Comparison of ENCODE assay signal across 28 mouse cellular contexts in the genomic region with DNA sequence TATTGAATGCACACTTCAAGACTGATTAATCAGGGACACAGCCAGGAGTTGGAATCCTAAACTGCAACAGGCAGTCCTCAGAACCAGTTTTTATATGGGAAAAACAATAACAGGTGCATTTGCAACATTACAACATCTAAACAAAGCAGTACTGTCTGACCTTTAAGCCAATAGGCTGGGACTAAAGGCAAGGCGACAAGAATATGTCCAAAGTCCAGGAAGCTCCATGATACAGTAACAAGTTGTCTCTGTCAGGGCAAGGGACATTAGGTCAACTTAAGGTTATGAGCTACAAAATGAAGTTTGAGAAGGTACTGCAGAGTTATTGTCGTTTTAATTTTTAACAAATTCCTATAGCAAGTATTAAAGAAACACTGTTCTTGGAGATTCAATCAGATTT. TPM values are rescaled to one million over a fixed set of nuclear protein-coding genes. Genes with fewer than 3 reads are reported as not detected.
"Had no signal": no experiment of that assay in that cellular context is flagged by ENCODE, and none has a peak within 500 bp of the region (broad histone marks: within the 10 kb centered on the region; RNA-seq: fewer than 3 reads in every experiment).

No protein-coding gene starts in this region.

- H3K9me3 ChIP-seq: heart, embryonic 10.5 days; heart, embryonic 12.5 days; hindbrain, embryonic 10.5 days; hindbrain, embryonic 12.5 days; intestine, embryonic 15.5 days; limb, embryonic 10.5 days; limb, embryonic 12.5 days; liver, embryonic 13.5 days; liver, embryonic 15.5 days had no signal

- H3K36me3 ChIP-seq: heart, embryonic 10.5 days; heart, embryonic 12.5 days; hindbrain, embryonic 10.5 days; hindbrain, embryonic 12.5 days; intestine, embryonic 15.5 days; limb, embryonic 10.5 days; limb, embryonic 12.5 days; liver, embryonic 13.5 days; liver, embryonic 15.5 days had no signal

- H3K4me1 ChIP-seq: heart, embryonic 10.5 days; hindbrain, embryonic 10.5 days; hindbrain, embryonic 12.5 days; intestine, embryonic 15.5 days; limb, embryonic 10.5 days; limb, embryonic 12.5 days; liver, embryonic 13.5 days; liver, embryonic 15.5 days had no signal

- H3K4me2 ChIP-seq: heart, embryonic 12.5 days; hindbrain, embryonic 12.5 days; hindbrain, embryonic 14.5 days; intestine, embryonic 15.5 days; limb, embryonic 12.5 days; liver, embryonic 11.5 days; liver, embryonic 13.5 days; liver, embryonic 15.5 days had no signal

- H3K9ac ChIP-seq: heart, embryonic 12.5 days; hindbrain, embryonic 12.5 days; hindbrain, embryonic 14.5 days; intestine, embryonic 15.5 days; limb, embryonic 12.5 days; liver, embryonic 13.5 days; liver, embryonic 15.5 days; liver, postnatal 0 days had no signal

- H3K4me3 ChIP-seq: gastrocnemius, adult 2 months; heart, embryonic 10.5 days; heart, embryonic 12.5 days; hindbrain, embryonic 10.5 days; hindbrain, embryonic 12.5 days; intestine, embryonic 15.5 days; layer of hippocampus, adult 2 months; left cerebral cortex, adult 2 months; limb, embryonic 10.5 days; limb, embryonic 12.5 days; liver, embryonic 13.5 days; liver, embryonic 15.5 days had no signal

- H3K27me3 ChIP-seq: heart, embryonic 12.5 days; hindbrain, embryonic 12.5 days; intestine, embryonic 15.5 days; limb, embryonic 12.5 days; liver, embryonic 13.5 days; liver, embryonic 15.5 days had no signal

- ATAC-seq: forebrain, embryonic 16.5 days; hindbrain, embryonic 16.5 days; inflammation-experienced regulatory T-cells, adult 6 months; intestine, embryonic 15.5 days; intestine, postnatal 0 days; liver, postnatal 0 days had no signal

- DNase-seq: gastrocnemius, adult 2 months; gastrocnemius, postnatal 10 days; gastrocnemius, postnatal 25 days; heart, adult 18-20 months; heart, postnatal 10 days; heart, postnatal 4 days; liver, embryonic 13.5 days; liver, postnatal 0 days had no signal

- H3K27ac ChIP-seq: gastrocnemius, adult 2 months; heart, embryonic 10.5 days; hindbrain, embryonic 10.5 days; hindbrain, embryonic 12.5 days; hindbrain, embryonic 14.5 days; intestine, embryonic 15.5 days; layer of hippocampus, adult 2 months; left cerebral cortex, adult 2 months; limb, embryonic 10.5 days; limb, embryonic 12.5 days; liver, embryonic 13.5 days; liver, embryonic 15.5 days had no signal

RNA-seq across cellular contexts. Expression of a gene that starts 12.9 kb away (rescaled TPM):
- polyA plus RNA-seq: forebrain, embryonic 16.5 days; frontal cortex, adult 2 months; heart, embryonic 10.5 days; heart, embryonic 12.5 days; heart, embryonic 14.5 days; heart, embryonic 16.5 days; hindbrain, embryonic 10.5 days; hindbrain, embryonic 12.5 days; hindbrain, embryonic 14.5 days; hindbrain, embryonic 16.5 days; inflammation-experienced regulatory T-cells, adult 6 months; intestine, embryonic 15.5 days; intestine, postnatal 0 days; limb, embryonic 10.5 days; limb, embryonic 12.5 days; limb, embryonic 14.5 days; liver, embryonic 11.5 days; liver, embryonic 13.5 days; liver, embryonic 15.5 days; liver, postnatal 0 days had no signal

RNA-seq across cellular contexts. Expression of a gene that starts 15.6 kb away (rescaled TPM):
- polyA plus RNA-seq: inflammation-experienced regulatory T-cells, adult 6 months; intestine, postnatal 0 days had no signal
